Mouse (Mus musculus): ENCODE measurements around the gene Ifit3. TPM values are rescaled to one million over a fixed set of nuclear protein-coding genes. Genes with fewer than 3 reads are reported as not detected.
"Not testable (repeated sequence)": the region's sequence is repeated elsewhere in the genome, so short reads cannot be mapped to it uniquely, and the experiment has no call there.

Gene Ifit3
- polyA plus RNA-seq (2016; fragmentation: Nextera tagmentation; extraction: Ambion mirVana) = 0.24 and 0.26 TPM in 2 replicates

DNA sequence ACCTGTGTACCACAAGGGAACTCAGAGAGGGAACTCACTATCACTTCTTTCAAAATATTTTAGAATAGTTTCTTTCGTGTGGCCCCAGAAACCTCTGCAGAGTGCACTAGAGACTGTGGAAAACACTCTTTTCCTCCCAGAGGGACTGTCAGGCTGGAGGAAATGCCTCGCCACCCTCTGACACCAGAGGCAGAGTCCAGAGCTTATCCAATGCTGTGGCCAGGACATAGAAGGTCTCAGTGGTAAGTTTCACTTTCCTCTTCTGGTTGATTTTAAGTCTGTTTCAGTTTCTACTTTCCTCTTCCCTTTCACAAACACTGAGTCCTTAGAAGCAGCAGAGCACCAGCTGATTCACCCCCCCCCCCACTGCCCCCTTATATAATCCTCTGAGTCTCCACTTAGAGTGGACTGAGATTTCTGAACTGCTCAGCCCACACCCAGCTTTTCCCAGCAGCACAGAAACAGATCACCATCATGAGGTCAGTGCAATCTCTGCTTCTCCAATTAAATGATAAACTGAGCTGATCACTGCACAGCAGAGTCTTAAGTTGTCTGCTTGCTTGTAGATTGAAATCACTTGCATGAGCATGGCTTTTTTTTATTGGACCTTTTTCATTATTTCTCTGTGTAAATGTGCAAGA is at the start of gene Ifit3:
Ifit3 (plus strand) TSS at position 406 of the 641 bp plus-strand sequence.
- not testable (repeated sequence) for H3K9ac ChIP-seq; H3K4me3 ChIP-seq (replicated peaks); H3K27me3 ChIP-seq; H3K9me3 ChIP-seq; H3K27ac ChIP-seq; ATAC-seq (ENCODE audit: low FRiP score); H3K4me2 ChIP-seq; H3K36me3 ChIP-seq (replicated peaks); H3K4me1 ChIP-seq
- 89% methylated on average over 2 of the region's 2 CpGs for WGBS

DNA sequence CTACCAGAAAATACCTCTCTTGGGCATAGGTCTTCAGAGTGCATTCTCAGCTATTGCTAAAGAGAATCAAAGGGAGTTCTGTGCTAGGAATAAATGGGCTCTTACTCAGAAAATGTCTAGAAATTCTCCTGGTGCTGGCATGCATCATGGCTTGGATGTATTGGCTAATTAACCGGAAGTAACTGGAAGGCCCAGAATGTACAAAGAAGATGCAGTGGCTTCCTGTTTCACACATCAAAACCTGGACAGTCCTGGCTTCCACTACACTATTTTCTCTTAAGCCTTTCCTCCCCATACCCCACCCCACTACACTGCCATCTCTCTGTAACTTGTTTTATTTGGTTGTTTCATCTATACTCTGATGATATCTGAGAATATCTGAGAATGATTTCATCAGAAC is 43.9 kb upstream of the Ifit3 start:
- Histone ChIP-seq H3K4me3 (replicated peaks) (no peak overlapping the region), H3K36me3 (replicated peaks) (no peaks in the 10 kb centered on the region), H3K27ac (no peak overlapping the region), H3K9ac (no peak overlapping the region), H3K4me1 (no peaks in the 10 kb centered on the region), H3K27me3 (no peaks in the 10 kb centered on the region), H3K9me3 (no peaks in the 10 kb centered on the region), H3K4me2 (no peak overlapping the region)
- no peak for ATAC-seq (ENCODE audit: low FRiP score)
- 91% methylated on average over 1 of the region's 1 CpGs for WGBS

DNA sequence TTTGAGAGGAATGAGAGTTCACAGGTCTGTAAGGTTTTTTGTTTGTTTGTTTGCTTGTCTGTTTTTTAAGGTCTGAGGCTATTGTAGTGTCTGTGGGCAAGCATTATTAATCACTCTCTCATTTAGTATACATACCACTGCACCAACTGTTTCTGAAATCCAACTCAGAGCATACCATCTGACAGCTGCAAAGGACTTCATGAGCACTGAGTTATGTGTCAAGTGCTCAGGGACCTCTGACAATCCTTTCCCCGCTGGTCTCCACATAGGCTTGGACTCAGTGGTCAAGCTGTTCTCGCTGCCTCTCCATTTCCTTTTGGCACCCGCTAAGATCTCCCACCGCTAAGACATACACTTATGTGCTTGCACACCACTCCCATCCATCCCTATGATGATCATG is 37.1 kb upstream of the Ifit3 start:
- 89% methylated on average over 4 of the region's 4 CpGs for WGBS
- H3K9ac ChIP-seq = no peak overlapping the region
- no peaks in the 10 kb centered on the region for H3K36me3 ChIP-seq (replicated peaks)
- no peak for ATAC-seq (ENCODE audit: low FRiP score)
- H3K9me3 ChIP-seq = no peaks in the 10 kb centered on the region
- H3K4me1 ChIP-seq = no peaks in the 10 kb centered on the region
- no peak overlapping the region for H3K27ac ChIP-seq
- H3K4me2 ChIP-seq = no peak overlapping the region
- H3K27me3 ChIP-seq = no peaks in the 10 kb centered on the region
- H3K4me3 ChIP-seq (replicated peaks) = no peak overlapping the region

DNA sequence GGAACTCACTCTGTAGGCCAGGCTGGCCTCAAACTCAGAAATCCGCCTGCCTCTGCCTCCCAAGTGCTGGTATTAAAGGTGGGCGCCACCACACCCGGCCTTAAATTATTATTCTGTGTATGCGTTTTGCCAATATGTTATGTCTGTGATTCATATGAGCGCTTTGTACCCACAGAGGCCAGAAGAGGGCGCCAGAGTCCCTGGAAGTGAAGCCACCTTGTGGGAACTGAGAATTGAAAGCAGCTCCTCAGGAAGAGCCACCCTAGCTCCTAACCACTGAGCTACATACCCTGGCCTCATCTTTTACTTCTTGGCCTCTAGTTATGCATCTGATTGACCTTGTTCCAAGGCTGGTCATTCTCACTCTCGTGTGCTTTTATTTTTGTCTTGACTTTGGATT is 35.4 kb upstream of the Ifit3 start:
- Histone ChIP-seq H3K27me3 (no peaks in the 10 kb centered on the region), H3K4me3 (replicated peaks) (no peak overlapping the region), H3K36me3 (replicated peaks) (no peaks in the 10 kb centered on the region), H3K9ac (no peak overlapping the region), H3K4me1 (no peaks in the 10 kb centered on the region), H3K27ac (no peak overlapping the region), H3K9me3 (no peaks in the 10 kb centered on the region), H3K4me2 (no peak overlapping the region)
- ATAC-seq (ENCODE audit: low FRiP score) = no peak
- WGBS = 27% methylated on average over 7 of the region's 7 CpGs

DNA sequence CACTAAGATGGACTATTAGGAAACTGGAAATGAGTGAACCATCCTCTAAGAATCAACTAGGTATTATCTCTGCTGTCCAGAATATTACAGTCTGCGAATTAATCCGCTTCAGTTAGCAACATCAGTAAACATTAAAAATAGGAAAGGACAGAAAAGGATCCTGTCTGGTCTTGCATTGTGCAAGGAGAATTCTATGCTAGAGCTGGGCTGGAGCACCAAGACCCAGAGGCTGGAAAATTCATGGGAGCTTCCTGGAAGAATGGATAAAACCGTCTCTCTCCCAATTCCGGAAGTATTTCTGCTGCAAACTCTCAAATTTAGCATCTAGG is 33.2 kb upstream of the Ifit3 start:
- Histone ChIP-seq H3K27ac (no peak overlapping the region), H3K9ac (peak overlapping the region; percentile 52), H3K4me3 (replicated peaks) (peak overlapping the region; percentile 47), H3K36me3 (replicated peaks) (no peaks in the 10 kb centered on the region), H3K4me1 (no peaks in the 10 kb centered on the region), H3K9me3 (no peaks in the 10 kb centered on the region), H3K27me3 (no peaks in the 10 kb centered on the region), H3K4me2 (peak overlapping the region; percentile 62)
- 37% methylated on average over 4 of the region's 4 CpGs for WGBS
- ATAC-seq (ENCODE audit: low FRiP score) = peak; percentile 45; the same call in 1 of the 2 replicates

DNA sequence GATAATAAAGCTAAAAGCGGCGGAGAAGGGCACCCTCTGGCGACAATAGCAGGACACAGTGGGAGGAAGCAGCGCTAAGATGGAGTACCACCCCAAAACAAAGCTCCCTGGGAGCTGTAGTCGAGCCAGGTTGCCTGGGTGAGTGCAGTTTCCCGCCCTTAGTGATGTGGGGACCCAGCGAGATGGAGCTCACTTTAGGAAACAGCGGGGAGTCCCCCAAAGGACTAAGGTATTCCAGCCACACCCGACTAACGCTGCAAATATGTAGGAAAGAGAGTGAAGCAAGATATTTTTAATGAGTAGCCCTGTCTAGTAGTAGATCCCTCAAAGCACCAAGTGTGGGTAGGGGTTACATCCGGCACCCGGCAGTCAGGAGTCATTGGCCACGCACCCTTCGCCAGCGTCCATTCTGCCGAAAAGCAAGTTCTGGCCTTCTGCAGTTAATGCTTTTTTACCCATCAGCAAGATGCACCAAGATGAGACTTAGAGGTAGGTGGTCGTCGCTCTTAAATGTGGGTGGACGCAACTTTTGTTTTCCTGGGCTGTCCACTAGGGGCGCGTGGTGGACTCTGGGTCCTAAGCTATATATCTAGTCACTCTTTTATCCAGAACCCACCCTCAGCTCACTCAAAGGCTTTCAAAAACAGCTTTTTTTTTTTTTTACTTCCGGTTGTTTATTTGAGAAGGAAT is 32.7 kb upstream of the Ifit3 start, which contains the start of gene Ifit2:
Ifit2 (plus strand) TSS at position 161 of the 690 bp plus-strand sequence.
- 0 out of 2 replicates have a peak within 1 kb of the TSS, but pooled peaks have one; percentile 19 for H3K27ac ChIP-seq
- ATAC-seq (ENCODE audit: low FRiP score) = peak; percentile 95
- WGBS = 1% methylated on average over 22 of the region's 22 CpGs

DNA sequence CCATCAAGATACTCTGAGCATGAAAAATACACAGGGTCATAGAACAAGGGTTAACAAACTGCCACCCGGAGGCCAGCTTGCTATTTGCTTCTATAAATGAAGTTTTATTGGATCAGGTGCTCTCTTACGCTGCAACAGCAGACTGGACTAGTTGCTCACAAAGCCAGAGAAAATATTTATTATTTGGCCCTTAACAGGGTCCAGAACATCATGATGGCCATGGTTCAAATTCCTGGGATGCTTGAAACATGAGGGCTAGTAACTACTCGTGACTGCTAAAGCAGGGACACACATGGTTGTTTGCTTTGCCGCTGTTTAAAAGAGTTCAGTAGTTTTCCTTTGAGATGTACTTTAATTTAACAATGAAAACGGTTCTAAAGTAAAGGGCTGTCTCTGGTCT is 31.4 kb upstream of the Ifit3 start:
- ATAC-seq (ENCODE audit: low FRiP score) = no peak
- H3K4me2 ChIP-seq = no peak overlapping the region
- H3K27ac ChIP-seq = no peak overlapping the region
- no peak overlapping the region for H3K4me3 ChIP-seq (replicated peaks)
- H3K27me3 ChIP-seq = no peaks in the 10 kb centered on the region
- WGBS = 74% methylated on average over 5 of the region's 5 CpGs
- H3K9ac ChIP-seq = no peak overlapping the region
- no peaks in the 10 kb centered on the region for H3K36me3 ChIP-seq (replicated peaks)
- no peaks in the 10 kb centered on the region for H3K4me1 ChIP-seq
- H3K9me3 ChIP-seq = no peaks in the 10 kb centered on the region

More for the DNA sequence above, 32.7 kb upstream of the Ifit3 start, which contains the start of gene Ifit2:
- peak within 1 kb of the TSS; percentile 62 for H3K4me2 ChIP-seq
- no peaks in the 10 kb centered on the region for H3K36me3 ChIP-seq (replicated peaks)
- H3K9me3 ChIP-seq = no peaks in the 10 kb centered on the region
- H3K4me3 ChIP-seq (replicated peaks) = peak within 1 kb of the TSS; percentile 47
- no peaks in the 10 kb centered on the region for H3K4me1 ChIP-seq
- no peaks in the 10 kb centered on the region for H3K27me3 ChIP-seq
- H3K9ac ChIP-seq = peak within 1 kb of the TSS; percentile 52

DNA sequence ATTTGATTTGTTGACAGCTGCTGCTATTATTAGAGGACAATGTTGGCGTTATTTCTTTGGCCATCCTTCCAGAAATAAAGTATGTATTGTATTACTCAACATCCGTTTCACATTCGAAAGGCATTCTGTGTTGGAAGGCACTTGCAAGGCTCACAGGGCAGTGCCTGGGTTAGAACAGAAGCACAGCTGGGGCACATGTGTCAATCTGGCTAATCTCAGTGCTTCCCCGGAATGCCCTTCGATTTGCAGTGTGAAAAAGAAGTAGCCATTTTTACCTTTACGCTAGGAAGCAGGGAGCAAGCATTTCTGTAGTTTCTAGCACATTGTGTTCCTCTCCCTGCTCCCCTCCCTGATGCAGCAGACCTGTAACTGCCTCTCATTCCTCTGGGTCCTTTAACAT is 30.3 kb upstream of the Ifit3 start:
- no peak for ATAC-seq (ENCODE audit: low FRiP score)
- H3K4me2 ChIP-seq = no peak overlapping the region
- no peaks in the 10 kb centered on the region for H3K27me3 ChIP-seq
- no peak overlapping the region for H3K4me3 ChIP-seq (replicated peaks)
- H3K9me3 ChIP-seq = no peaks in the 10 kb centered on the region
- H3K9ac ChIP-seq = no peak overlapping the region
- H3K4me1 ChIP-seq = no peaks in the 10 kb centered on the region
- no peak overlapping the region for H3K27ac ChIP-seq
- no peaks in the 10 kb centered on the region for H3K36me3 ChIP-seq (replicated peaks)
- 49% methylated on average over 6 of the region's 6 CpGs for WGBS

DNA sequence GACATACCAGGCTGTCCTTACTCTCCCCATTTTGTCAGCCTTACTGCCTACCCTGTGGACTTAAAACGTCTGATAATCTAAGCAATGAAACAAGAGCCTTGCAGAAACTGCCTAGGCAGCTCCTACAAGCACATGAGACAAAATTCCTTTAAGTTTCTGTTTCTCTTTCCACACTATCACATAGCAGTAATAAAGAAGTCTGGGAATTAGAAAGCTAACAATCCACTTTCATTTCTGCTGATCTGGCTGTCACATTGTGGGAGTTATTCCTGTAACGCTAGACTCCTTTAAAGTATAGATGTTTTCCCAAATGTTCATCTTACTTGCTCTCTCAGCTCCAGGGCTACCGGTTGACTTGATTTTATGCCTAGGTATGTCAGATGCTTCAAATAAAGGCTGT is 29.8 kb upstream of the Ifit3 start:
- WGBS = 76% methylated on average over 3 of the region's 3 CpGs
- H3K4me2 ChIP-seq = no peak overlapping the region
- ATAC-seq (ENCODE audit: low FRiP score) = no peak
- H3K9me3 ChIP-seq = no peaks in the 10 kb centered on the region
- H3K36me3 ChIP-seq (replicated peaks) = no peaks in the 10 kb centered on the region
- no peak overlapping the region for H3K4me3 ChIP-seq (replicated peaks)
- H3K27ac ChIP-seq = no peak overlapping the region
- no peak overlapping the region for H3K9ac ChIP-seq
- H3K4me1 ChIP-seq = no peaks in the 10 kb centered on the region
- H3K27me3 ChIP-seq = no peaks in the 10 kb centered on the region

DNA sequence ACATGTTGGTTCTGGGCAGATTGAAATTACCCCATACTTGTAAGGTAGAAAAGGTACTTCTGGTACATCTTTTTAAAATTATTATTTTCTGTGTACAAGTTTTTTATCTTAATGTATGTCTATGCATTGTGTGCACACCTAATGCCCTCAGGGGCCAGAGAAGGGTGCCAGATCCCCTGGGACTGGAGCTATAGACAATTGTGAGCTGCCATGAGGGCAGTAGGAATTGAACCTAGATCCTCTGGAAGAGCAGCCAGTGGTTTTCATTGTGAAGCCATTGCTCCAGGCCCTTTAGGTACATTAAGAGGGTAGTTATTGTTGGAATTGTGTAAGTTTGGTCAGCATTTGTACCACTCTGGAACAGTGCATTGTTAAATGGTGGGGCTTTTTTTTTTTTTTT is 29.3 kb upstream of the Ifit3 start:
- H3K4me1 ChIP-seq = no peaks in the 10 kb centered on the region
- H3K27ac ChIP-seq = no peak overlapping the region
- no peak overlapping the region for H3K4me2 ChIP-seq
- no peak for ATAC-seq (ENCODE audit: low FRiP score)
- no peaks in the 10 kb centered on the region for H3K27me3 ChIP-seq
- no peaks in the 10 kb centered on the region for H3K36me3 ChIP-seq (replicated peaks)
- no peak overlapping the region for H3K9ac ChIP-seq
- no peaks in the 10 kb centered on the region for H3K9me3 ChIP-seq
- H3K4me3 ChIP-seq (replicated peaks) = no peak overlapping the region

DNA sequence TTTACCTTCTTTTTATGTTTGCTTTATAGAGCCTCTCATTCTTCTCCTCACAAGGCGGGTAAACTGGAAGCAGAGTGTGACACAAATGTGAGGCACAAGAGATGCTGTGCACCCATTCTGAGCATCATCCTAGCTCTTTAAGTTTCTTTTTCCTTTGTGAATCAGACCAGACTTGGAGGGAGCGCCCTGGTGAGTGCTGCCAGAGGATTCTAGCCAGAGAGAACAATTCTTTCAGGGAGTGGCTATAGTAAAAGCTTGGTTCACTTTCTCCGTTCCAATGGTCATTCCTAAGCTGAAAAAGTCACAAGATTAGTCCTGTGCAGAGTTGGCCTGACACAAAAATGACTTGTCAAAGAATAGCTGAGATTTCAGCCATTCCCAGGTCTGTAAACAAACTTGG is 26.7 kb upstream of the Ifit3 start:
- no peak for ATAC-seq (ENCODE audit: low FRiP score)
- Histone ChIP-seq H3K9ac (no peak overlapping the region), H3K36me3 (replicated peaks) (no peaks in the 10 kb centered on the region), H3K4me1 (no peaks in the 10 kb centered on the region; the same call in 1 of the 2 replicates), H3K4me2 (no peak overlapping the region), H3K4me3 (replicated peaks) (no peak overlapping the region), H3K27ac (no peak overlapping the region), H3K27me3 (no peaks in the 10 kb centered on the region), H3K9me3 (no peaks in the 10 kb centered on the region)
- 73% methylated on average over 3 of the region's 3 CpGs for WGBS

DNA sequence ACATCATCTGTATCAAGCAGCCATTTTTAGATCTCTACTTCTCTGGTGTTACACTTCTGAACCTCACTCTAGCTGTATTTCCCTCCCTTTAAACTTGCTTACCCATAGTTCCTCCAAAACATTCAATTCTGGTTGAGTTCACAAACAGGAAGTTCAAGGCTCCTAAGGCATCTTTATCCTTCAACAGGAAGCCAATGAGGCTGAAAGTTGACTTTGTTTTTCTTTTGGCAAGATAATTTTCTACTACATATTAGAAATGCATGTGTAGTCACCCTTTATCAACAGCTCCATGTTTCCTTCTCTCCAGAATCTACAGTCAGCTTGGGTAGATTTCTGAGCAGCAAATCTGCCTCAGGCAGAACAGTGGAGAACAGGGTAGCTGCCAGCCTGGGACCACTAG is 20.8 kb upstream of the Ifit3 start:
- no peaks in the 10 kb centered on the region for H3K27me3 ChIP-seq
- H3K36me3 ChIP-seq (replicated peaks) = no peaks in the 10 kb centered on the region
- H3K9me3 ChIP-seq = no peaks in the 10 kb centered on the region
- H3K9ac ChIP-seq = no peak overlapping the region
- ATAC-seq (ENCODE audit: low FRiP score) = no peak
- H3K4me2 ChIP-seq = no peak overlapping the region
- no peak overlapping the region for H3K4me3 ChIP-seq (replicated peaks)
- no peaks in the 10 kb centered on the region; the same call in 1 of the 2 replicates for H3K4me1 ChIP-seq
- no peak overlapping the region for H3K27ac ChIP-seq

DNA sequence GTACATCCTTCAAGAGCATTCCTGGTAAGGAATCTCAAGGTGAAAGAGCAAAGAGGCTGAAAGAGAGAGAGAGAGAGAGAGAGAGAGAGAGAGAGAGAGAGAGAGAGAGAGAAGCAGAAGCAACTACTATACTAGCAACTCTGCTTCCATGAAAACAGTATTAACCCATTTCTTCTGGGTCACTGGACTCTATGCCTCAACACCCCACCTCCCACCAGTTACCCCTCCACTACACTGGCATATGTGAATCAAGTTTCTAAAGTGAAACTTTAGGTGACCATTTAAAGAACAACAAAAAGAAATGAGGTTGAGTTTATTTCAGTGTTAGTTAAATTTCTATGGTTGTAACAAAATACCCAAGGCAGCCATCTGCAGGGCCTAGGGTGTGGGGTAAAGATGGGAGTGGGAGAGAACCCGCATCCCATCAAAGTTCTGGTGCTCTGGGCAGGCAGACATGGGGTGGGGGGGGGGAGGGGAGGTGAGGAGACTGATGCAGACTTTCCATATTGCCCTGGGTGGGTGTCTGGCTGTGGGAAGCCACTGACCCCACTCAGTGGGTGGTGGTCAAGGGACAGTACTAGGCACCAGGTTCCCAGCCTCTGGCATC is 17.1 kb upstream of the Ifit3 start:
- H3K4me3 ChIP-seq (replicated peaks) = no peak overlapping the region
- H3K27me3 ChIP-seq = no peaks in the 10 kb centered on the region
- ATAC-seq (ENCODE audit: low FRiP score) = no peak
- no peaks in the 10 kb centered on the region for H3K4me1 ChIP-seq
- no peaks in the 10 kb centered on the region for H3K36me3 ChIP-seq (replicated peaks)
- H3K9me3 ChIP-seq = no peaks in the 10 kb centered on the region
- no peak overlapping the region for H3K27ac ChIP-seq
- no peak overlapping the region for H3K9ac ChIP-seq
- 88% methylated on average over 1 of the region's 1 CpGs for WGBS
- no peak overlapping the region for H3K4me2 ChIP-seq

All from forebrain, embryonic 12.5 days (tissue).